Mouse (Mus musculus): ENCODE measurements around the gene Spast.
"Not testable (repeated sequence)": the region's sequence is repeated elsewhere in the genome, so short reads cannot be mapped to it uniquely, and the experiment has no call there.

Spast gene

GRCm38 (mm10) chr17:74338937-74339804, at the start of gene Spast:
TSS of gene Spast (plus strand) at chr17:74338987.
- peak; percentile 80 for DNase-seq

- no peak for DNase-seq
Measured at GRCm38 (mm10) chr17:74290198-74290597, 48.6 kb upstream of the Spast start.

- DNase-seq, result no peak
Measured at GRCm38 (mm10) chr17:74290869-74291268, 47.9 kb upstream of the Spast start.

- no peak for DNase-seq
Measured at GRCm38 (mm10) chr17:74291640-74292361, 47.0 kb upstream of the Spast start.

GRCm38 (mm10) chr17:74293687-74294425, 44.9 kb upstream of the Spast start:
- DNase-seq, result peak; percentile 25

- DNase-seq, result peak; percentile 85
Measured at GRCm38 (mm10) chr17:74294426-74295025, 44.3 kb upstream of the Spast start.

GRCm38 (mm10) chr17:74295026-74295970, 43.5 kb upstream of the Spast start, which contains the start of gene Memo1:
TSS of gene Memo1 (minus strand) at chr17:74295521.
- peak; percentile 83 for DNase-seq

GRCm38 (mm10) chr17:74296076-74296823, 42.5 kb upstream of the Spast start:
- DNase-seq, result peak; percentile 24

- not testable (repeated sequence) for DNase-seq
Measured at GRCm38 (mm10) chr17:74296991-74297390, 41.8 kb upstream of the Spast start.

- no peak for DNase-seq
Measured at GRCm38 (mm10) chr17:74300089-74300488, 38.7 kb upstream of the Spast start.

GRCm38 (mm10) chr17:74304060-74304459, 34.7 kb upstream of the Spast start:
- no peak for DNase-seq

GRCm38 (mm10) chr17:74305616-74306015, 33.2 kb upstream of the Spast start:
- DNase-seq, result no peak

GRCm38 (mm10) chr17:74306021-74306420, 32.8 kb upstream of the Spast start:
- DNase-seq, result no peak

- DNase-seq, result no peak
Measured at GRCm38 (mm10) chr17:74315445-74316308, 23.1 kb upstream of the Spast start.

GRCm38 (mm10) chr17:74316309-74316863, 22.4 kb upstream of the Spast start:
- peak; percentile 84 for DNase-seq

GRCm38 (mm10) chr17:74318721-74319120, 20.1 kb upstream of the Spast start:
- no peak for DNase-seq

GRCm38 (mm10) chr17:74322400-74323054, 16.3 kb upstream of the Spast start:
- peak; percentile 17 for DNase-seq

GRCm38 (mm10) chr17:74323844-74324243, 14.9 kb upstream of the Spast start, which contains the start of gene Dpy30:
TSS of gene Dpy30 (minus strand) at chr17:74323944.
- DNase-seq, result no peak

- DNase-seq, result not testable (repeated sequence)
Measured at GRCm38 (mm10) chr17:74327195-74327594, 11.6 kb upstream of the Spast start.

All from lung, postnatal 14 days (tissue).